Mouse (Mus musculus) embryonic fibroblast, embryonic 13.5 days (primary cell): ENCODE results near the gene A830031A19Rik.

Source experiments
- CTCF ChIP-seq: IDR thresholded peaks from 2 replicates; pipeline ENCODE4 v1.5.1; 2011; ENCODE audit warnings: mild to moderate bottlenecking, control low read depth, low read length, moderate library complexity, borderline replicate concordance; ENCODE audit not compliant: insufficient read depth
- POLR2A ChIP-seq: IDR thresholded peaks from 2 replicates; pipeline ENCODE4 v1.6.1; 2011; ENCODE audit warnings: low read depth, mild to moderate bottlenecking, control low read depth, low read length, moderate library complexity

DNA sequence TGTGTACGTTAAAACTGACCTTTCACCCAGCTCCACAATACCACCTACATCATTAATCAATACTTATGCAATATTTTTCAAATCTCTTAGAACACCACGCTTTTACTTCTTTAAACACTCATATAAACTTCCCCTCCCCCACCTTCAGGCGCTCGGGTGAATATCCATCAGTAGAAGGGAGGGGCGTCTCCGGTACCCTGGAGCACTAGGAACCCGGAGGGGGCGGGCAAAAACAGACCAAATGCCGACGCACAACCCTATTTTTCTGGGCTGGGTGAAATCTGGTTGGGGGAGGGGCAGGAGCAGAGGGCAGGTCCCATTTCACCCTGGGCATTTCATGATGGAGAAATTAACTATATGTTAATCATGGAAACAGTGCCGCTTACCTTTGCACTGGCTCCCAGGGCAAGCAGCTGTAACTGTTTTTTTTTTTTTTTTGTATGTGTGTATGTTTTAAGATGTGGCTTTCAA, at the start of gene A830031A19Rik:
- TF ChIP-seq CTCF: no peak
- TF ChIP-seq POLR2A: no peak
